Comparison of ENCODE assay signal across 15 mouse cellular contexts in genomic region chrX:151107301-151108067, GRCm38 (mm10). TPM values are rescaled to one million over a fixed set of nuclear protein-coding genes. Genes with fewer than 3 reads are reported as not detected.
DNase-seq lines count a peak whose midpoint lies in the region; ATAC-seq lines count a peak whose summit lies in the region.
"Had no signal": no experiment of that assay in that cellular context is flagged by ENCODE, and none has a peak within 500 bp of the region (broad histone marks: within the 10 kb centered on the region; RNA-seq: fewer than 3 reads in every experiment).

No protein-coding gene starts in this region.

- H3K36me3 ChIP-seq in neural tube, embryonic 12.5 days: no peaks in the 10 kb centered on the region
- no peaks in the 10 kb centered on the region for H3K36me3 ChIP-seq in forebrain, embryonic 15.5 days
- no peaks in the 10 kb centered on the region for H3K36me3 ChIP-seq in midbrain, embryonic 14.5 days (ENCODE audit: control insufficient read depth, insufficient read depth, low read length)
- H3K36me3 ChIP-seq in liver, embryonic 11.5 days (ENCODE audit: control insufficient read depth, insufficient read depth, low read length): no peaks in the 10 kb centered on the region
- H3K36me3 ChIP-seq: embryonic facial prominence, embryonic 13.5 days; heart, embryonic 13.5 days had no signal

- 0 out of 2 replicates have a peak, but pooled peaks have one; percentile 56 for ATAC-seq in neural tube, embryonic 12.5 days (ENCODE audit: low FRiP score, low read depth)
- peak; percentile 68 for ATAC-seq in forebrain, embryonic 15.5 days (replicated peaks)
- ATAC-seq in midbrain, embryonic 14.5 days (ENCODE audit: low FRiP score, low TSS enrichment): peak; percentile 55; the same call in 1 of the 2 replicates
- ATAC-seq in liver, embryonic 11.5 days (replicated peaks; ENCODE audit: low FRiP score): no peak
- ATAC-seq: CD4-positive, CD25-positive, alpha-beta regulatory T cell, adult 4 months had no signal

- no peak overlapping the region for H3K27ac ChIP-seq in neural tube, embryonic 12.5 days
- peak overlapping the region; percentile 43; the same call in 1 of the 2 replicates for H3K27ac ChIP-seq in forebrain, embryonic 15.5 days (replicated peaks)
- peak overlapping the region; percentile 61 for H3K27ac ChIP-seq in midbrain, embryonic 14.5 days (replicated peaks; ENCODE audit: low read depth, low read length)
- H3K27ac ChIP-seq in liver, embryonic 11.5 days (ENCODE audit: low read depth, low read length): no peak overlapping the region
- H3K27ac ChIP-seq: embryonic facial prominence, embryonic 13.5 days; heart, embryonic 13.5 days had no signal

- no peaks in the 10 kb centered on the region for H3K27me3 ChIP-seq in neural tube, embryonic 12.5 days (replicated peaks)
- no peaks in the 10 kb centered on the region for H3K27me3 ChIP-seq in forebrain, embryonic 15.5 days
- H3K27me3 ChIP-seq in midbrain, embryonic 14.5 days (ENCODE audit: control insufficient read depth, insufficient read depth, low read length): no peaks in the 10 kb centered on the region
- no peaks in the 10 kb centered on the region; the same call in 1 of the 2 replicates for H3K27me3 ChIP-seq in liver, embryonic 11.5 days (replicated peaks; ENCODE audit: control insufficient read depth, insufficient read depth, low read length)

- no peak overlapping the region for H3K9ac ChIP-seq in neural tube, embryonic 12.5 days
- no peak overlapping the region for H3K9ac ChIP-seq in forebrain, embryonic 15.5 days (replicated peaks)
- no peak overlapping the region for H3K9ac ChIP-seq in midbrain, embryonic 14.5 days (replicated peaks; ENCODE audit: low read length)
- H3K9ac ChIP-seq in liver, embryonic 11.5 days (ENCODE audit: low read depth, low read length): no peak overlapping the region
- H3K9ac ChIP-seq: embryonic facial prominence, embryonic 13.5 days; heart, embryonic 13.5 days; lung, embryonic 14.5 days had no signal

- DNase-seq in neural tube, embryonic 10.5 days (ENCODE audit: extremely low spot score, low spot score): no peak
- peak; percentile 45 for DNase-seq in midbrain, embryonic 14.5 days
- DNase-seq in thymus, postnatal 4 days: no peak
- no peak for DNase-seq in liver, embryonic 11.5 days (ENCODE audit: low spot score)
- no peak for DNase-seq in urinary bladder, adult 2 months (ENCODE audit: low spot score)
- DNase-seq: adrenal gland, postnatal 10 days; cerebellum, postnatal 14 days; kidney, adult 18-20 months; kidney, postnatal 36 days; lung, embryonic 14.5 days had no signal

- H3K9me3 ChIP-seq in neural tube, embryonic 12.5 days: no peaks in the 10 kb centered on the region
- no peaks in the 10 kb centered on the region for H3K9me3 ChIP-seq in forebrain, embryonic 15.5 days
- H3K9me3 ChIP-seq in midbrain, embryonic 14.5 days (ENCODE audit: control insufficient read depth, low read length): no peaks in the 10 kb centered on the region
- H3K9me3 ChIP-seq in liver, embryonic 11.5 days (ENCODE audit: control insufficient read depth, low read length): no peaks in the 10 kb centered on the region
- H3K9me3 ChIP-seq: embryonic facial prominence, embryonic 13.5 days; heart, embryonic 13.5 days had no signal

- no peak overlapping the region for H3K4me2 ChIP-seq in neural tube, embryonic 12.5 days (replicated peaks)
- H3K4me2 ChIP-seq in forebrain, embryonic 15.5 days (replicated peaks): no peak overlapping the region
- no peak overlapping the region for H3K4me2 ChIP-seq in midbrain, embryonic 14.5 days (ENCODE audit: low read length)
- no peak overlapping the region for H3K4me2 ChIP-seq in liver, embryonic 11.5 days
- H3K4me2 ChIP-seq: embryonic facial prominence, embryonic 13.5 days; heart, embryonic 13.5 days; lung, embryonic 14.5 days had no signal

- H3K4me3 ChIP-seq in neural tube, embryonic 12.5 days: no peak overlapping the region
- H3K4me3 ChIP-seq in forebrain, embryonic 15.5 days: no peak overlapping the region
- no peak overlapping the region for H3K4me3 ChIP-seq in midbrain, embryonic 14.5 days (replicated peaks; ENCODE audit: low read depth, low read length)
- no peak overlapping the region for H3K4me3 ChIP-seq in liver, embryonic 11.5 days (ENCODE audit: low read depth, low read length)
- H3K4me3 ChIP-seq: embryonic facial prominence, embryonic 13.5 days; heart, embryonic 13.5 days had no signal

- WGBS in neural tube, embryonic 12.5 days: 54% methylated on average over 7 of the region's 7 CpGs
- 55% methylated on average over 7 of the region's 7 CpGs for WGBS in forebrain, embryonic 15.5 days
- 44% methylated on average over 7 of the region's 7 CpGs for WGBS in midbrain, embryonic 14.5 days
- WGBS in liver, embryonic 11.5 days: 59% methylated on average over 7 of the region's 7 CpGs

- H3K4me1 ChIP-seq in neural tube, embryonic 12.5 days: no peaks in the 10 kb centered on the region
- H3K4me1 ChIP-seq in forebrain, embryonic 15.5 days: no peaks in the 10 kb centered on the region
- H3K4me1 ChIP-seq in midbrain, embryonic 14.5 days (ENCODE audit: control insufficient read depth, insufficient read depth, low read length): no peaks in the 10 kb centered on the region
- H3K4me1 ChIP-seq in liver, embryonic 11.5 days (replicated peaks; ENCODE audit: control insufficient read depth, insufficient read depth, low read length): no peaks in the 10 kb centered on the region
- H3K4me1 ChIP-seq: embryonic facial prominence, embryonic 13.5 days; heart, embryonic 13.5 days had no signal

RNA-seq across cellular contexts. Expression of gene Tsr2, which starts 11.1 kb away (rescaled TPM):
- polyA plus RNA-seq in neural tube, embryonic 12.5 days (2016; fragmentation: Nextera tagmentation; extraction: Ambion mirVana): 36.1 and 37.0 TPM in 2 replicates
- polyA plus RNA-seq in forebrain, embryonic 15.5 days (2015; fragmentation: Nextera tagmentation; extraction: Ambion mirVana): 35.5 and 38.0 TPM in 2 replicates
- polyA plus RNA-seq in midbrain, embryonic 14.5 days (2014; fragmentation: Nextera tagmentation; extraction: Ambion mirVana): 35.5 and 38.9 TPM in 2 replicates
- 39.5 and 39.8 TPM in 2 replicates for polyA plus RNA-seq in liver, embryonic 11.5 days (2014; fragmentation: Nextera tagmentation; extraction: Ambion mirVana)
- 24.1 and 25.0 TPM in 2 replicates for polyA plus RNA-seq in urinary bladder, adult 2 months (2012; rRNA removed)

Comparison
In these comparisons a context has a peak if more than half of its experiments do, and no peak if none do; other contexts are left out.
1. H3K27ac ChIP-seq: peak in forebrain, embryonic 15.5 days (single experiment) and midbrain, embryonic 14.5 days (single experiment); none in neural tube, embryonic 12.5 days (single experiment) and liver, embryonic 11.5 days (single experiment).